Mouse (Mus musculus) adrenal gland, adult (tissue): ENCODE results near the gene Gm3404.
"Not testable (repeated sequence)": the region's sequence is repeated elsewhere in the genome, so short reads cannot be mapped to it uniquely, and the experiment has no call there.

Experiments
- DNase-seq, 2 experiments: peaks; one replicate each; pipeline ENCODE4 v3.0.0; 2022 to 2023; ENCODE audit warnings: low spot score in 1 of 2; ENCODE audit not compliant: inconsistent age in 2 of 2

The Gm3404 gene

DNA sequence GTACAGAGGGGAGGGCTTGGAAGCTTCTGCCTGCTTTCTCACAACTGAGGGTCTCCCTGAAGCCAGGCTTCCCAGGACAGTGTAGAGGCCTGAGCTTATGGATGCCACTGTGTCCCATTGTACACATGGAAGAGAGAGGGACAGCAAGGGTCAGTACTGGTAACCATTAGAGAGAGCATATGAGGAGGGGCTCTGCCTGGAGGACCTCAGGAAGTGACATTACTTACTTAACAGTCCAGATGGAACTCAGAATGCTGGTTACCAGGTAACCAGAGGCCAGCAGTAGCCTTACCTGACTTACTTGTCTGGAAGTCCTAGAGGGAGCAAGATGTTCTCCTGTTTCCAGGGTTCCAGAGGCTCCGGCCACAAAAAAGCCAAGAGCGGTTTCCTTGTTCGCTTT, at the start of gene Gm3404:
Gene Gm3404 (plus strand): TSS at position 301 of the 400 bp plus-strand sequence.
- DNase-seq = not testable (repeated sequence)

DNA sequence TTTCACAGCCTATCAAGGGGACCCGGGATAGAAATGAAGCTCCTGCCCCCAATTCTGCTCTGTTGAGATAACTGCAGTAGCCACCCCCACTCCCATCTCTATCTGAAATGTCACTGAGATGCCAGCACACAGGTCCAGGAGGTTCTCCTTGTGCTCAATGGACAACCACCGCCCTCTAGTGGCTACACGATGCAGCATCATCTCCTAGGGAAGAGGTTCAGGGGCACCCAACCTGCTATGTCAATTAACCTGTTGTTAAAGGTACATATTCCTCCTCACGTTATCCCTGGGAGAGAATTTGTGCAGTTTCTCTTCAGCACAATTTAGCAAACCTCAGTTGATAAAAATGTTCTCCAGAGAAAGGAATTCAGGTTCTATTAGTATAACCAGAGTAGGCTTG, 46.0 kb upstream of the Gm3404 start:
- peak; percentile 39 to 74 for DNase-seq

DNA sequence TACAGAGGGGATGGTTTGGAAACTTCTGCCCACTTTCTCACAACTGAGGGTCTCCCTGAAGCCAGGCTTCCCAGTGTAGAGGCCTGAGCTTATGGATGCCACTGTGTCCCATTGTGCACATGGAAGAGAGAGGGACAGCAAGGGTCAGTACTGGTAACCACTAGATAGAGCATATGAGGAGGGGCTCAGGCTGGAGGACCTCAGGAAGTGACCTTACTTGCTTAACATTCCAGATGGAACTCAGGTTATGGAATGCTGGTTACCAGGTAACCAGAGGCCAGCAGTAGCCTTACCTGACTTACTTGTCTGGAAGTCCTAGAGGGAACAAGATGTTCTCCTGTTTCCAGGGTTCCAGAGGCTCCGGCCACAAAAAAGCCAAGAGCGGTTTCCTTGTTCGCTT, 43.9 kb upstream of the Gm3404 start, which contains the start of gene Gm6408:
Gene Gm6408 (plus strand): TSS at position 301 of the 400 bp plus-strand sequence.
- not testable (repeated sequence) for DNase-seq

DNA sequence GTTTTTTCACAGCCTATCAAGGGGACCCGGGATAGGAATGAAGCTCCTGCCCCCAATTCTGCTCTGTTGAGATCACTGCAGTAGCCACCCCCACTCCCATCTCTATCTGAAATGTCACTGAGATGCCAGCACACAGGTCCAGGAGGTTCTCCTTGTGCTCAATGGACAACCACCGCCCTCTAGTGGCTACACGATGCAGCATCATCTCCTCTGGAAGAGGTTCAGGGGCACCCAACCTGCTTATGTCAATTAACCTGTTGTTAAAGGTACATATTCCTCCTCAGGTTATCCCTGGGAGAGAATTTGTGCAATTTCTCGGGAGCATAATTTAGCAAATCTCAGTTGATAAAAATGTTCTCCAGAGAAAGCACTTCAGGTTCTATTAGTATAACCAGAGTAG, 36.6 kb upstream of the Gm3404 start:
- peak; percentile 27 to 73 for DNase-seq

DNA sequence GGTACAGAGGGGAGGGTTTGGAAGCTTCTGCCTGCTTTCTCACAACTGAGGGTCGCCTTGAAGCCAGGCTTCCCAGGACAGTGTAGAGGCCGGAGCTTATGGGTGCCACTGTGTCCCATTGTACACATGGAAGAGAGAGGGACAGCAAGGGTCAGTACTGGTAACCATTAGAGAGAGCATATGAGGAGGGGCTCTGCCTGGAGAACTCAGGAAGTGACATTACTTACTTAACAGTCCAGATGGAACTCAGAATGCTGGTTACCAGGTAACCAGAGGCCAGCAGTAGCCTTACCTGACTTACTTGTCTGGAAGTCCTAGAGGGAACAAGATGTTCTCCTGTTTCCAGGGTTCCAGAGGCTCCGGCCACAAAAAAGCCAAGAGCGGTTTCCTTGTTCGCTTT, 34.5 kb upstream of the Gm3404 start, which contains the start of gene Gm6370:
Gene Gm6370 (plus strand): TSS at position 301 of the 400 bp plus-strand sequence.
- not testable (repeated sequence) for DNase-seq

DNA sequence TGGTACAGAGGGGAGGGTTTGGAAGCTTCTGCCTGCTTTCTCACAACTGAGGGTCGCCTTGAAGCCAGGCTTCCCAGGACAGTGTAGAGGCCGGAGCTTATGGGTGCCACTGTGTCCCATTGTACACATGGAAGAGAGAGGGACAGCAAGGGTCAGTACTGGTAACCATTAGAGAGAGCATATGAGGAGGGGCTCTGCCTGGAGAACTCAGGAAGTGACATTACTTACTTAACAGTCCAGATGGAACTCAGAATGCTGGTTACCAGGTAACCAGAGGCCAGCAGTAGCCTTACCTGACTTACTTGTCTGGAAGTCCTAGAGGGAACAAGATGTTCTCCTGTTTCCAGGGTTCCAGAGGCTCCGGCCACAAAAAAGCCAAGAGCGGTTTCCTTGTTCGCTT, 23.5 kb upstream of the Gm3404 start, which contains the start of gene 4930449I24Rik:
Gene 4930449I24Rik (plus strand): TSS at position 301 of the 400 bp plus-strand sequence.
- DNase-seq = not testable (repeated sequence)

DNA sequence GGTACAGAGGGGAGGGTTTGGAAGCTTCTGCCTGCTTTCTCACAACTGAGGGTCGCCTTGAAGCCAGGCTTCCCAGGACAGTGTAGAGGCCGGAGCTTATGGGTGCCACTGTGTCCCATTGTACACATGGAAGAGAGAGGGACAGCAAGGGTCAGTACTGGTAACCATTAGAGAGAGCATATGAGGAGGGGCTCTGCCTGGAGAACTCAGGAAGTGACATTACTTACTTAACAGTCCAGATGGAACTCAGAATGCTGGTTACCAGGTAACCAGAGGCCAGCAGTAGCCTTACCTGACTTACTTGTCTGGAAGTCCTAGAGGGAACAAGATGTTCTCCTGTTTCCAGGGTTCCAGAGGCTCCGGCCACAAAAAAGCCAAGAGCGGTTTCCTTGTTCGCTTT, 11.8 kb upstream of the Gm3404 start, which contains the start of gene Gm3402:
Gene Gm3402 (plus strand): TSS at position 301 of the 400 bp plus-strand sequence.
- not testable (repeated sequence) for DNase-seq

DNA sequence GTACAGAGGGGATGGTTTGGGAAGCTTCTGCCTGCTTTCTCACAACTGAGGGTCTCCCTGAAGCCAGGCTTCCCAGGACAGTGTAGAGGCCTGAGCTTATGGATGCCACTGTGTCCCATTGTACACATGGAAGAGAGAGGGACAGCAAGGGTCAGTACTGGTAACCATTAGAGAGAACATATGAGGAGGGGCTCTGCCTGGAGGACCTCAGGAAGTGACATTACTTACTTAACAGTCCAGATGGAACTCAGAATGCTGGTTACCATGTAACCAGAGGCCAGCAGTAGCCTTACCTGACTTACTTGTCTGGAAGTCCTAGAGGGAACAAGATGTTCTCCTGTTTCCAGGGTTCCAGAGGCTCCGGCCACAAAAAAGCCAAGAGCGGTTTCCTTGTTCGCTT, 11.7 kb downstream of the Gm3404 start, which contains the start of gene Gm3409:
Gene Gm3409 (plus strand): TSS at position 301 of the 400 bp plus-strand sequence.
- not testable (repeated sequence) for DNase-seq

DNA sequence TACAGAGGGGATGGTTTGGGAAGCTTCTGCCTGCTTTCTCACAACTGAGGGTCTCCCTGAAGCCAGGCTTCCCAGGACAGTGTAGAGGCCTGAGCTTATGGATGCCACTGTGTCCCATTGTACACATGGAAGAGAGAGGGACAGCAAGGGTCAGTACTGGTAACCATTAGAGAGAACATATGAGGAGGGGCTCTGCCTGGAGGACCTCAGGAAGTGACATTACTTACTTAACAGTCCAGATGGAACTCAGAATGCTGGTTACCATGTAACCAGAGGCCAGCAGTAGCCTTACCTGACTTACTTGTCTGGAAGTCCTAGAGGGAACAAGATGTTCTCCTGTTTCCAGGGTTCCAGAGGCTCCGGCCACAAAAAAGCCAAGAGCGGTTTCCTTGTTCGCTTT, 30.2 kb downstream of the Gm3404 start, which contains the start of gene Gm3415:
Gene Gm3415 (plus strand): TSS at position 301 of the 400 bp plus-strand sequence.
- DNase-seq = not testable (repeated sequence)

DNA sequence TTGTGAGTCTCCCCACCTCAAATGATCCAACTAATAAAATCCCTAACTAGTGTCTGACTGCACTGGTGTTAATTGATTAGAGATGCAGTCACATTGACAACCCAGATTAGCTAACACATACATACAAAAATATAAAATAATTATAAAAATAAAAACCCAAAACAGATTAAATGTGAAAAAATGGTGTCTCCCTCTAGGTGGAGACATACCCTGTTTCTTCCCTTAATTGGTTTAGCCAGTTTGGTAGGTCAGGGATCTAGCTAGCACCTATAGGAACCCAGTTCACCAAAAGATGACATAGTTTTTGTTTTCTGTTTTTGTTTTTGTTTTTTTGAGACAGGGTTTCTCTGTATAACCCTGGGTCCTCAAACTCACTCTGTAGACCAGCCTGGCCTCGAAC, 38.7 kb downstream of the Gm3404 start:
- DNase-seq = no peak

DNA sequence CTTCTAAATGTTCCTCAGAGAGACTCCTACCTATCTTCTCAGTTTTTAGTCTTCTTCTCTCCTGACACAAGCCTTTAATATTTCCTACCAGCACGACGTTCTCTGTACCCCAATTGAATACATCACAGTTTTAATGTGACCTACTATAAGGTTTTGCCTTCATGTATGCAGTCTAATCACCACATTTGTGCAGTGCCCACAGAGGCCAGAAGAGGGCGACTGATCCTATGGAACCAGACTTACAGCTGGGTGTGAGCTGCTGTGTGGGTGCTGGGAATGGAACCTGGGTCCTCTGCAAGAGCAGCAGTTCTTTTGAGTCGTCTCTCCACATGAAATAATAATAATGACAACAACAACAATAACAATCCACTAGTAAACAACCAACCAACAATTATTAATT, 41.5 kb downstream of the Gm3404 start:
- peak in 1 of 2 experiments; percentile 27 for DNase-seq

DNA sequence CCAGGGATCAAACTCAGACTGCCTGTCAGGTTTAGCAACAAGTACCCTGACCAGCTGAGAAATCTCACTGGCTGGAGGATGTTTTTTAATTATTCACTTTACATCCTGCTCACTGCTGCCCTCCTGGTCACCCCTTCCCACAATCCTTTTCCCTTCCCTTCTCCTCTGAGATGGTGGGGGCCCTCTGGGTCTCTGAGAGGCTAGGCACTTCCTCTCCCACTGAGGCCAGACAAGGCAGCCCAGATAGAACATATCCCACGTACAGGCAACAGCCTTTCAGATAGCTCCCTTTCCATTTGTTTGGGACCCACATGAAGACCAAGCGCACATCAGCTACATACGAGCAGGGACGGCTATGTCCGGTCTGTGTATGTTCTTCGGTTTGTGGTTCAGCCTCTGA, 44.6 kb downstream of the Gm3404 start:
- DNase-seq = not testable (repeated sequence)

DNA sequence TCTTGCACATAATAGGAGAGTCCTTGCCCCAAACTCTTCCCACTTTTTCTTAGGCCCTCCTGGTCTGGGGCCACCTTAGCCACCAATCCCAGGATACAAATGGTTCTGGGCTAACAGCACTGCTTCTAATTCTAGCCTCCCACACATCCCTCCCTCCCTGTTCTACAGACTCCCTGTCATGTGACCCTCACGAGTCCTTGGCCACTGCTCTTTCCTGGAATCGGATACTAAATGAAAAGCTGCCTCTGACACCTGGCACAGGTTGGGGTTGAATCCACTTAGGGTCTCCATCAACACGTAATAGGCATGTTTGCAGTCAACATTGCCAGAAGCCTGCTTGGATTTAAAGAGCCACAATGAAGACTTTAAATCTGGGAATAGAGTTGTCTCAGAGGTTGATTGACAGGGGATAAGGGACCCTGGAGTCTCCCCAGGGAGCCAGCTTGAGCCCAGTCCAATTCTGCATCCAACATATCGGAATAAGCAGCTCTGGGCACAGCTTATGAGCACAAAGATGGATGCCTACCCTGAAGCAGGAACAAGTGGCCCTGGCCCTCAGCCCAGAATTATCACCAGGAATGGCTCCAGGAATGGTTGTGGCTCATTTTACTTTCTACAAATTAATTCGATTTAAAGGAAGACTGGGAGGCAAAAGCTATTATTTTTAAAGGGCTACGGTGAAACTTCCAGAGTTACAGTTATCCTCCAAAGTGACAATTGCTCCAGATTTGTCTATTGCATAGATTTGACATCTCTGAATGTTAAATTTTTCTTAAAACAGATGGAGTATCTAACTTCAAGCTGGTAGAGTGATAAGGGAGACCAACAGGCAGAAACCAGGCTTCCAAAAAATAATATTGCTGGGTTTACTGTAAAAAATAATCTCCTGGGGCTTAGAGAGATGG, 46.5 kb downstream of the Gm3404 start:
- peak in 1 of 2 experiments; percentile 26 for DNase-seq

DNA sequence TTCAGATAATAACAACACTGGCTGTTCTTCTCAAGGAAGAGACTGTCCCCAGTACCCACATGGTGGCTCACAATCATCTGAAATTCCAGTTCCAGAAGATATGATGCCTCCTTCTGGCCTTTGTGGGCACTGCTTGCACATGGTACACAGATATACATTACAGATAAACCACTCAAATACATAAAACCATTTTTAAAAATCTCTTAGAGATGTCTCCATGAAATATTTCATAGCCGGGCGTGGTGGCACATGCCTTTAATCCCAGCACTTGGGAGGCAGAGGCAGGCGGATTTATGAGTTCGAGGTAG, 47.1 kb downstream of the Gm3404 start:
- DNase-seq = not testable (repeated sequence)

DNA sequence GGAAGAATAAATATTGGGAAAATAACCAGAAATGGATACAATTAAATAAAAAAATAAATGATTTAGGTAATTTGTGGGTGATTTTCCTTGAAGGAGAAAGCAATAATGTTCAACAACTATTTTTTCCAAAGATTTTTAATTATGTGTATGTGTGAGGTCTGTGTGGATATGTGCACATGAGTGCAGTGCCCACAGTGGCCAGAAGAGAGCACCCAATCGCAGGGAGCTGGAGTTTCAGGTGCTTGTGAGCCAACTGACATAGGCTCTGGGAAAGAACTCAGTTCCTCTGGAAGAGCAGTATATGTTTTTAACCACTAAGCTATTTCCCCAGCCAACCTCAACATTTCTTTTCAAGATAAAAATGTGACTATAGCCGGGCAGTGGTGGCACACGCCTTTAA, 51.1 kb downstream of the Gm3404 start:
- DNase-seq = no peak
